Mouse (Mus musculus) ES-Bruce4 (cell line): ENCODE data around the gene Vsig10.
"Not testable (repeated sequence)": the region's sequence is repeated elsewhere in the genome, so short reads cannot be mapped to it uniquely, and the experiment has no call there.

Experiments
- CTCF ChIP-seq: IDR thresholded peaks from one replicate; pipeline ENCODE4 v1.8.1; 2011; ENCODE audit warnings: low read depth, low read length
- EP300 ChIP-seq: IDR thresholded peaks from 2 replicates; pipeline ENCODE4 v1.6.1; 2011; ENCODE audit warnings: low read depth, low read length; ENCODE audit not compliant: insufficient read depth
- POLR2A ChIP-seq: IDR thresholded peaks from one replicate; pipeline ENCODE4 v1.8.1; 2011; ENCODE audit warnings: low read length; ENCODE audit not compliant: insufficient read depth

DNA sequence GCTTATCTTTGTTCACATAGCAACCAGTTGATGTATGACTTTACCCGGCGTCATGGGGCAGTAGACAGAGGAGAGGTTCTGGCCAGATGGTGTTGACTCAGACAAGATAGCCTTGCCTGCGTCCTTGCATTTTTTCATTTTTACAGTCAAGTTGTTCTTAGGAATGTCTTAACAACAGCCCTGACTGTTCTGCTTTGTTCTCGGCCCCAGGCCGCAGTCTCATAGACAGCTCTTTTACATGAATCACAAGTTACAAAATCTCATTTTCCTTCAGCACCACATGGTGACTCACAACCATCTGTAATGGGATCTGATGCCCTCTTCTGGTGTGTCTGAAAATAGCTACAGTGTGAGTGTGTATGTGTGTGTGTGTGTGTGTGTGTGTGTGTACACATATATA lies 25.6 kb downstream of the Vsig10 start:
- not testable (repeated sequence) for TF ChIP-seq CTCF, POLR2A, EP300
